Mouse (Mus musculus) liver, embryonic 16.5 days (tissue): ENCODE results near the gene Zfp512. TPM values are rescaled to one million over a fixed set of nuclear protein-coding genes. Genes with fewer than 3 reads are reported as not detected.
A peak's percentile ranks its signal among the peaks of the same experiment; 100 is the strongest.
"Not testable (repeated sequence)": the region's sequence is repeated elsewhere in the genome, so short reads cannot be mapped to it uniquely, and the experiment has no call there.

Source experiments
- ATAC-seq: fragments of 200-750 bp; cut with Nextera tagmentation; 2 replicates; pipeline ENCODE4 v1.8.0; 2017; ENCODE audit warnings: low read depth, mild to moderate bottlenecking, moderate number of reproducible peaks, moderate library complexity
- H3K27ac ChIP-seq: fragments of 300-500 bp; sonication (generic); 2 replicates; pipeline ENCODE4 v1.5.1; 2014; ENCODE audit warnings: mild to moderate bottlenecking, low read length
- H3K27me3 ChIP-seq: fragments of 300-500 bp; sonication (generic); 2 replicates; pipeline ENCODE4 v1.6.1; 2014; ENCODE audit warnings: low read depth, low read length, mixed read lengths; ENCODE audit not compliant: control insufficient read depth, insufficient read depth
- H3K36me3 ChIP-seq: fragments of 300-500 bp; sonication (generic); 2 replicates; pipeline ENCODE4 v1.6.1; 2014; ENCODE audit warnings: mild to moderate bottlenecking; ENCODE audit not compliant: control insufficient read depth, insufficient read depth
- H3K4me1 ChIP-seq: fragments of 300-500 bp; sonication (generic); 2 replicates; pipeline ENCODE4 v1.6.1; 2014; ENCODE audit warnings: low read depth, low read length, mixed read lengths; ENCODE audit not compliant: control insufficient read depth
- H3K4me2 ChIP-seq: fragments of 300-500 bp; sonication (generic); 2 replicates; pipeline ENCODE4 v1.6.1; 2014; ENCODE audit warnings: low read depth, low read length, mixed read lengths
- H3K4me3 ChIP-seq: fragments of 300-500 bp; sonication (generic); 2 replicates; pipeline ENCODE4 v1.5.1; 2014; ENCODE audit warnings: low read depth, mild to moderate bottlenecking, low read length
- H3K9ac ChIP-seq: fragments of 300-500 bp; sonication (generic); 2 replicates; pipeline ENCODE4 v1.6.1; 2014; ENCODE audit warnings: low read depth, low read length
- H3K9me3 ChIP-seq: fragments of 300-500 bp; sonication (generic); replicated peaks from 2 replicates; pipeline ENCODE4 v1.6.1; 2016; ENCODE audit warnings: low read length; ENCODE audit not compliant: control insufficient read depth
- WGBS: fragments of 180-500 bp; shearing (Covaris S2); extraction: QIAGEN DNeasy Blood & Tissue Kit; methylation state at CpG from one replicate; pipeline ENCODE4 v1.1.7; 2014; ENCODE audit not compliant: insufficient replicate concordance; 5-methylcytosine and 5-hydroxymethylcytosine counted together
- polyA plus RNA-seq: library from polyadenylated mRNA; unstranded; fragments of >200 nt; fragmentation: Nextera tagmentation; extraction: Ambion mirVana; gene quantifications from 2 replicates; pipeline ENCODE4 v1.2.1, GENCODE M21; 2015

Zfp512 gene
- polyA plus RNA-seq: 13.3 and 14.2 TPM in 2 replicates

GRCm38 (mm10) chr5:31451878-31452561, at the start of gene Zfp512:
Gene Zfp512 (plus strand): TSS chr5:31452431.
- Histone ChIP-seq H3K36me3 (no peaks in the 10 kb centered on the region), H3K4me1 (peaks cover 12% of the 10 kb centered on the region), H3K4me3 (peak within 1 kb of the TSS; percentile 65), H3K4me2 (peak within 1 kb of the TSS; percentile 75), H3K27me3 (no peaks in the 10 kb centered on the region), H3K9me3 (no peaks in the 10 kb centered on the region), H3K9ac (peak within 1 kb of the TSS; percentile 70), H3K27ac (peak within 1 kb of the TSS; percentile 36)
- WGBS: 6% methylated on average over 23 of the region's 23 CpGs
- ATAC-seq: peak; percentile 98

GRCm38 (mm10) chr5:31434727-31435126, 17.5 kb upstream of the Zfp512 start:
- 82% methylated on average over 9 of the region's 9 CpGs for WGBS
- not testable (repeated sequence) for ATAC-seq, H3K9me3 ChIP-seq, H3K27ac ChIP-seq, H3K4me1 ChIP-seq, H3K36me3 ChIP-seq, H3K4me2 ChIP-seq, H3K4me3 ChIP-seq, H3K9ac ChIP-seq, H3K27me3 ChIP-seq

- H3K9ac ChIP-seq: no peak overlapping the region
- H3K4me2 ChIP-seq: no peak overlapping the region
- no peak for ATAC-seq
- WGBS: 33% methylated on average over 2 of the region's 2 CpGs
- H3K4me3 ChIP-seq: no peak overlapping the region
- peaks cover 12% of the 10 kb centered on the region for H3K4me1 ChIP-seq
- no peaks in the 10 kb centered on the region for H3K27me3 ChIP-seq
- no peaks in the 10 kb centered on the region for H3K9me3 ChIP-seq
- H3K36me3 ChIP-seq: no peaks in the 10 kb centered on the region
- H3K27ac ChIP-seq: peak overlapping the region; percentile 27; the same call in 1 of the 2 replicates
Observed at GRCm38 (mm10) chr5:31451336-31451735, 895 bp upstream of the Zfp512 start.

GRCm38 (mm10) chr5:31452562-31452878, 289 bp downstream of the Zfp512 start:
- Histone ChIP-seq H3K36me3 (no peaks in the 10 kb centered on the region), H3K27me3 (no peaks in the 10 kb centered on the region), H3K4me2 (peak overlapping the region; percentile 75), H3K4me3 (peak overlapping the region; percentile 65), H3K4me1 (peaks cover 12% of the 10 kb centered on the region), H3K9ac (peak overlapping the region; percentile 66), H3K9me3 (no peaks in the 10 kb centered on the region), H3K27ac (peak overlapping the region; percentile 36; the same call in 1 of the 2 replicates)
- peak; percentile 16 for ATAC-seq
- WGBS: 0% methylated on average over 11 of the region's 11 CpGs

DNA sequence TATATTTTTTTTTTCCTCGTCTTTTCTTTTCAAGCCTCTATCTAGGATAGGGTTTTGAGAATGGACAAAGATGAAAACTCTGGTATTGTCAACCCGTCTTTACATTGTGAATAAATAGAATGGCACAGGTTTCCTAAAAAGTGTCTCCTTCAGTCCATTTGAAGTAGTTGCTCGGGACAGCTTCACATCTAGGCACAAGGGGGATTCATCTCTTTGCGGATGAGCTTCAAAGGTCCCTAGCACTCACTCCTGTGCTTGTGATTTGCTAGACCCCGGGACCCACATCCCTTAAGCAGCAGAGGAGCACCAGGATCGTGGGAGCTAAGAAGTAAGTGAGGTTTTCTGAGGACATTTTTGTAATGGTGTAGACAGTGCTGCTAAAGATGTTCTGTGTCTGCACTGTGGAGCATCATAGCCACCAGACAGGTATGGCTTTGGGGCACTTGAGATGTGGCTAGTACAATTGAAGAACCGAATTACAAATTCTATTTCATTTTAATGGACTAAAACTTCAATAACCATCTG, 717 bp downstream of the Zfp512 start:
- H3K4me1 ChIP-seq: peaks cover 12% of the 10 kb centered on the region
- H3K4me3 ChIP-seq: peak overlapping the region; percentile 65
- H3K4me2 ChIP-seq: peak overlapping the region; percentile 75
- H3K9me3 ChIP-seq: no peaks in the 10 kb centered on the region
- no peaks in the 10 kb centered on the region for H3K36me3 ChIP-seq
- peak overlapping the region; percentile 70 for H3K9ac ChIP-seq
- no peak for ATAC-seq
- WGBS: 8% methylated on average over 7 of the region's 7 CpGs
- H3K27me3 ChIP-seq: no peaks in the 10 kb centered on the region
- 0 out of 2 replicates have a peak overlapping the region, but pooled peaks have one; percentile 27 for H3K27ac ChIP-seq

- no peak for ATAC-seq
- H3K36me3 ChIP-seq: peaks cover 18% of the 10 kb centered on the region
Observed at GRCm38 (mm10) chr5:31467798-31468197, 15.6 kb downstream of the Zfp512 start.

GRCm38 (mm10) chr5:31469711-31470110, 17.5 kb downstream of the Zfp512 start:
- no peak for ATAC-seq
- no peak overlapping the region for H3K27ac ChIP-seq
- WGBS: 78% methylated on average over 6 of the region's 6 CpGs

More at GRCm38 (mm10) chr5:31467798-31468197, 15.6 kb downstream of the Zfp512 start:
- no peak overlapping the region for H3K27ac ChIP-seq
- H3K4me1 ChIP-seq: no peaks in the 10 kb centered on the region
- H3K4me3 ChIP-seq: no peak overlapping the region
- H3K9me3 ChIP-seq: no peaks in the 10 kb centered on the region
- H3K27me3 ChIP-seq: no peaks in the 10 kb centered on the region
- WGBS: 63% methylated on average over 3 of the region's 3 CpGs
- H3K4me2 ChIP-seq: no peak overlapping the region
- H3K9ac ChIP-seq: no peak overlapping the region

GRCm38 (mm10) chr5:31470334-31470733, 18.1 kb downstream of the Zfp512 start:
- Histone ChIP-seq H3K27ac (no peak overlapping the region), H3K36me3 (peaks cover 34% of the 10 kb centered on the region)

More at GRCm38 (mm10) chr5:31469711-31470110, 17.5 kb downstream of the Zfp512 start:
- Histone ChIP-seq H3K4me3 (no peak overlapping the region), H3K36me3 (peaks cover 34% of the 10 kb centered on the region), H3K4me1 (no peaks in the 10 kb centered on the region), H3K9me3 (no peaks in the 10 kb centered on the region), H3K4me2 (no peak overlapping the region), H3K27me3 (no peaks in the 10 kb centered on the region), H3K9ac (no peak overlapping the region)

GRCm38 (mm10) chr5:31480536-31480935, 28.3 kb downstream of the Zfp512 start:
- Histone ChIP-seq H3K9me3 (no peaks in the 10 kb centered on the region), H3K4me1 (no peaks in the 10 kb centered on the region), H3K4me2 (no peak overlapping the region), H3K4me3 (no peak overlapping the region), H3K36me3 (peaks cover 26% of the 10 kb centered on the region), H3K27me3 (no peaks in the 10 kb centered on the region), H3K27ac (no peak overlapping the region), H3K9ac (no peak overlapping the region)
- ATAC-seq: no peak
- WGBS: 80% methylated on average over 4 of the region's 4 CpGs

More at GRCm38 (mm10) chr5:31470334-31470733, 18.1 kb downstream of the Zfp512 start:
- no peak overlapping the region for H3K4me2 ChIP-seq
- no peaks in the 10 kb centered on the region for H3K27me3 ChIP-seq
- H3K4me1 ChIP-seq: no peaks in the 10 kb centered on the region
- H3K9ac ChIP-seq: no peak overlapping the region
- no peak for ATAC-seq
- 70% methylated on average over 7 of the region's 7 CpGs for WGBS
- no peaks in the 10 kb centered on the region for H3K9me3 ChIP-seq
- H3K4me3 ChIP-seq: no peak overlapping the region
